Mouse (Mus musculus): ENCODE measurements at regions not wholly inside any gene's neighbourhood (a gene's known extent, or its start where the extent isn't known, plus 50 kb on each side); places are given as distances from the start of the nearest gene placed in this dataset.

GRCm38 (mm10) chr8:92133484-92134406 lies 223.7 kb upstream of the Irx5 start:
- DNase-seq, result no peak

GRCm38 (mm10) chr8:92132949-92133348 lies 224.5 kb upstream of the Irx5 start:
- DNase-seq, result no peak

- DNase-seq, result no peak
Measured at GRCm38 (mm10) chr8:92132526-92132925, 224.9 kb upstream of the Irx5 start.

GRCm38 (mm10) chr8:92130025-92130557 lies 227.3 kb upstream of the Irx5 start:
- no peak for DNase-seq

- peak in 1 of 2 experiments; percentile 29 for DNase-seq
Measured at GRCm38 (mm10) chr8:92129241-92130015, 228.0 kb upstream of the Irx5 start.

- no peak for DNase-seq
Measured at GRCm38 (mm10) chr8:92125631-92126030, 231.8 kb upstream of the Irx5 start.

GRCm38 (mm10) chr8:92121296-92121695 lies 236.1 kb upstream of the Irx5 start:
- DNase-seq, result no peak

- no peak for DNase-seq
Measured at GRCm38 (mm10) chr8:92115479-92116267, 241.8 kb upstream of the Irx5 start.

GRCm38 (mm10) chr8:92114311-92115275 lies 242.8 kb upstream of the Irx5 start:
- no peak for DNase-seq

- no peak for DNase-seq
Measured at GRCm38 (mm10) chr8:92113901-92114300, 243.5 kb upstream of the Irx5 start.

- no peak for DNase-seq
Measured at GRCm38 (mm10) chr8:92113386-92113785, 244.0 kb upstream of the Irx5 start.

- no peak for DNase-seq
Measured at GRCm38 (mm10) chr8:92104561-92104960, 252.9 kb upstream of the Irx5 start.

GRCm38 (mm10) chr8:92102521-92102920 lies 254.9 kb upstream of the Irx5 start:
- DNase-seq, result no peak

GRCm38 (mm10) chr8:92095276-92095675 lies 262.1 kb upstream of the Irx5 start:
- DNase-seq, result no peak

GRCm38 (mm10) chr8:92084124-92084523 lies 273.3 kb upstream of the Irx5 start:
- DNase-seq, result no peak

GRCm38 (mm10) chr8:92081900-92082299 lies 275.5 kb upstream of the Irx5 start:
- peak; percentile 14 to 50 for DNase-seq

GRCm38 (mm10) chr8:92080852-92081251 lies 276.6 kb upstream of the Irx5 start:
- DNase-seq, result no peak

GRCm38 (mm10) chr8:92077611-92078010 lies 275.7 kb upstream of the Irx3 start:
- DNase-seq, result no peak

GRCm38 (mm10) chr8:92072254-92072615 lies 270.4 kb upstream of the Irx3 start:
- no peak for DNase-seq

- no peak for DNase-seq
Measured at GRCm38 (mm10) chr8:92071305-92072253, 269.7 kb upstream of the Irx3 start.

Data from adrenal gland, postnatal 36 days (tissue).